Mouse (Mus musculus): ENCODE data around the gene Sik3.

- TF ChIP-seq POLR2A (IDR thresholded peaks at IDR 0.05; ENCODE audit: borderline replicate concordance, extremely low read depth, low read depth, low read length) (no peak), CTCF (IDR thresholded peaks at IDR 0.05; ENCODE audit: insufficient read depth, low read length) (no peak)
Measured at GRCm38 (mm10) chr9:46030184-46030583, 17.6 kb downstream of the Sik3 start.

All from lung, adult 2 months (tissue).